8 mouse cellular contexts compared by ENCODE assay signal in genomic region chr11:62044627-62045026, GRCm38 (mm10).
DNase-seq lines count a peak whose midpoint lies in the region; ATAC-seq lines count a peak whose summit lies in the region.

No protein-coding gene starts in this region.

- WGBS in hindbrain, embryonic 14.5 days, result 42% methylated on average over 3 of the region's 3 CpGs
- 43% methylated on average over 3 of the region's 3 CpGs for WGBS in hindbrain, embryonic 16.5 days

- H3K9ac ChIP-seq in hindbrain, embryonic 14.5 days, result no peak overlapping the region
- no peak overlapping the region for H3K9ac ChIP-seq in hindbrain, embryonic 16.5 days (ENCODE audit: low read depth, low read length)

- H3K4me1 ChIP-seq in hindbrain, embryonic 14.5 days (replicated peaks; ENCODE audit: control insufficient read depth, insufficient read depth, low read length), result no peaks in the 10 kb centered on the region
- H3K4me1 ChIP-seq in hindbrain, embryonic 16.5 days (ENCODE audit: control insufficient read depth, insufficient read depth, low read depth, low read length), result no peaks in the 10 kb centered on the region

- H3K36me3 ChIP-seq in hindbrain, embryonic 14.5 days (replicated peaks; ENCODE audit: control insufficient read depth, insufficient read depth), result no peaks in the 10 kb centered on the region
- H3K36me3 ChIP-seq in hindbrain, embryonic 16.5 days (ENCODE audit: control insufficient read depth, insufficient read depth, low read length), result no peaks in the 10 kb centered on the region

- DNase-seq in hindbrain, embryonic 14.5 days (ENCODE audit: low spot score), result peak; percentile 61
- peak; percentile 20 for DNase-seq in urinary bladder, postnatal 14 days (ENCODE audit: low spot score)
- no peak for DNase-seq in urinary bladder, postnatal 36 days (ENCODE audit: low spot score in 2 of 2)
- DNase-seq in thymus, postnatal 14 days, result no peak
- DNase-seq in layer of hippocampus, postnatal 25 days (ENCODE audit: extremely low spot score in 1 of 2, low spot score in 1 of 2), result no peak

- H3K4me3 ChIP-seq in hindbrain, embryonic 14.5 days (replicated peaks; ENCODE audit: low read length), result no peak overlapping the region
- no peak overlapping the region for H3K4me3 ChIP-seq in hindbrain, embryonic 16.5 days (ENCODE audit: low read length)

- no peaks in the 10 kb centered on the region for H3K27me3 ChIP-seq in hindbrain, embryonic 14.5 days (ENCODE audit: control insufficient read depth, insufficient read depth, low read length)
- no peaks in the 10 kb centered on the region for H3K27me3 ChIP-seq in hindbrain, embryonic 16.5 days (replicated peaks; ENCODE audit: control insufficient read depth, insufficient read depth, low read length)

- no peak overlapping the region for H3K27ac ChIP-seq in hindbrain, embryonic 14.5 days
- no peak overlapping the region for H3K27ac ChIP-seq in hindbrain, embryonic 16.5 days (ENCODE audit: low read depth, low read length)

- H3K9me3 ChIP-seq in hindbrain, embryonic 14.5 days (ENCODE audit: control insufficient read depth, low read length), result no peaks in the 10 kb centered on the region
- no peaks in the 10 kb centered on the region for H3K9me3 ChIP-seq in hindbrain, embryonic 16.5 days (ENCODE audit: control insufficient read depth, low read length)

- H3K4me2 ChIP-seq in hindbrain, embryonic 14.5 days (replicated peaks), result no peak overlapping the region
- H3K4me2 ChIP-seq in hindbrain, embryonic 16.5 days (ENCODE audit: low read length), result no peak overlapping the region

- no peak for ATAC-seq in hindbrain, embryonic 14.5 days (ENCODE audit: low FRiP score)
- no peak for ATAC-seq in hindbrain, embryonic 16.5 days
- ATAC-seq in common myeloid progenitor, adult 5-6 weeks (replicated peaks; ENCODE audit: low read depth, poor library complexity, severe bottlenecking), result peak; percentile 55
- no peak for ATAC-seq in erythroid progenitor cell, adult 5-6 weeks (replicated peaks; ENCODE audit: low FRiP score, poor library complexity, severe bottlenecking)

Comparison
In these comparisons a context has a peak if more than half of its experiments do, and no peak if none do; other contexts are left out.
1. DNase-seq: peak in hindbrain, embryonic 14.5 days (single experiment) and urinary bladder, postnatal 14 days (single experiment); none in urinary bladder, postnatal 36 days (0 of 2), thymus, postnatal 14 days (single experiment) and layer of hippocampus, postnatal 25 days (0 of 2).